Mouse (Mus musculus) lung, adult 2 months (tissue): Measurements from ENCODE around the gene Tdrd9.

ENCODE experiments used
- CTCF ChIP-seq: fragments of 200-500 bp; IDR thresholded peaks from 2 replicates; pipeline ENCODE4 v1.5.1; 2011; ENCODE audit warnings: mild to moderate bottlenecking, low read length, control low read depth; ENCODE audit not compliant: insufficient read depth
- POLR2A ChIP-seq: fragments of 200-500 bp; IDR thresholded peaks from 2 replicates; pipeline ENCODE4 v1.6.1; 2011; ENCODE audit warnings: low read depth, mild to moderate bottlenecking, control low read depth, low read length, borderline replicate concordance; ENCODE audit errors: extremely low read depth

DNA sequence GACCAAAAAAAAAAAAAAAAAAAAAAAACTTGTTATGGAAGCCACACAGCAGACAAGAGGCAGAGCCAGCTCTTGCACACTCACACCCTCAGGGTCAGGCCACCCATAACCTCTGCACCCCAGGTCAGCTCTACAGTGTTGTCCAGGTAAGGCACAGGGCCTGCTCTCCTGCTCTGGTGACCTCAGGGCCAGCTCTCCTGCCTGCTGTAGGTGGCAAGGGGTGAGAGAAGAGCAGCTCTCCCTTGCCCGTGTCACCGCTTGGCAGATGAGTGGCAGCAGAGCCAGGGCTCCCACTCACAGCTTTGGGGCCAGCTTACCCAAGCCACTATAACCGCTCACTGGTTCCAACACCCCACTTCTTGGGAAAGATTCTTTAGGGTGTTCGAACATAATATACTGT lies 109.6 kb downstream of the Tdrd9 start:
- TF ChIP-seq CTCF (no peak), POLR2A (no peak)
